Mouse (Mus musculus) E14TG2a.4 (cell line): ENCODE measurements around the gene Msx3.

Experiments used
- CTCF ChIP-seq: conservative IDR thresholded peaks from 2 replicates; pipeline ENCODE4 v1.5.1; 2014; ENCODE audit warnings: low read length
- NANOG ChIP-seq: IDR thresholded peaks from 2 replicates; pipeline ENCODE4 v1.6.1; 2014; ENCODE audit warnings: borderline replicate concordance, low read length, mixed read lengths

DNA sequence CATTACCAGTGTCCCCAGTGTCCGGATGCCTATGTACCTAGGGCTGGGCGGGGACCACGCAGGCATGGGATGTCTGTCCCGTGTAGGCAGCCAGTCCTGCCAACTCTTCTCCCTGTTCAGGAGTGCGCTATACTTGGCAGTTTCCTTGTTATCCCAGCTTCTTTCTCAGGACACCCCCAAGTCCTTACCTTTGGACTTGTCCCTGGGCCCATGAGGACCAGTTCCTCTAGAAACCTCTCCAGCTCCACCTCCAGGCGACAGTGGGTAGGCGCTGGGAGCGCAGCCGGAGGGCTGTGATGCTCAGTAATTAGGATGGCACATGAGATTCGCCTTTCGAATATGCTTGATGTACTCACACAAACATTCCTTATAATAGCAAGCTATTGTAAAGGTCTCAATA lies 13.4 kb upstream of the Msx3 start:
- peak; percentile 30 for TF ChIP-seq CTCF
- no peak for TF ChIP-seq NANOG
